Mouse (Mus musculus) erythroblast, embryonic 14.5 days (primary cell): ENCODE measurements around the gene Usp3.
A peak's percentile ranks its signal among the peaks of the same experiment; 100 is the strongest.

Source experiments
- GATA1 ChIP-seq: IDR thresholded peaks from 2 replicates; pipeline ENCODE4 v1.6.1; 2012; ENCODE audit warnings: low read length, inconsistent platforms, mixed read lengths
- TAL1 ChIP-seq: IDR thresholded peaks from 3 replicates; pipeline ENCODE4 v1.6.1; 2012; ENCODE audit warnings: low read length, inconsistent platforms, mixed read lengths

DNA sequence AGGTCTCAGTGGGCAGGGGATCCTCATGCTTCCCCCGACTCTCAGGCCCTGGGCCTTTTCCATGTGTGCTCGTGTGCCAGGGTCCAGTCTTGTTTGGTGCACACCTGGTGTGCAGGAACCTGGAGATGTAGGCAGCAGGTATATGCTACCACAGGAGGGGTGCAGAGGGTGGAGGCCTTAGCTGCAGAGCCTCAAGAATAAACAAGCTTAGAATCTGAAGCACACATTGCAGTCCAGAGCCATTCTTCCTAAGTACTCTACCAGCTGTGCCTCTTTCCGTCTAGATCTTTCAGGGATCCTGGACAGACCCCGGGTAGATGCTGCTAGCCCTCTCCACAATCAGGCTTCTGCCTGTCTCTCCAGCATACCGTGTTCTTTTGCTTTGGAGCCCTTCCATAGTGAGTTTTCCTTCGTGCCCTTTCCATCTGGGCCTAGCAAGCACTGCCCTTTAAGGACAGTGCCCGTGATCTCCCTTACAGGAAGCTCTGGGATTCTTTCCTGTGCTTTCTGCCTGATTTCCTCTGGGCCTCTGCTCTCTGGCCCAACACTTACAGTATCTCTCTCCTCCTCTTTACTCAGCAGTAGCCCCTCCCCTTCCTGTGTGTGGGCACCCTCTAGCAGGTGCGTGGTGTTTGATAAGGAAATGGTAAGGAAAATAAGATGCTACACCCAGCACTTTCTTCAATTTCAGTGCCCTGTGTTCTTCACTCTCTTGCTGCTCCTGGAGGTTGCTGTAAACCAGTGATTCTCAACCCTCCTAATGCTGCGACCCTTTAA is 87.6 kb downstream of the Usp3 start:
- peak; percentile 82 for TF ChIP-seq GATA1
- TF ChIP-seq TAL1, result peak; percentile 90
